Mouse (Mus musculus) cerebellum, postnatal 36 days (tissue): Measurements from ENCODE around the gene Rnf220.

Experiments used
- DNase-seq, 2 experiments: peaks; one replicate each; pipeline ENCODE4 v3.0.0; 2021 to 2022; ENCODE audit warnings: mixed read lengths in 2 of 2

Rnf220 gene

GRCm38 (mm10) chr4:117330132-117330531 is 166.7 kb downstream of the Rnf220 start:
- DNase-seq: no peak

- DNase-seq: no peak
These were observed 169.9 kb downstream of the Rnf220 start for GRCm38 (mm10) chr4:117326915-117327314.

DNA sequence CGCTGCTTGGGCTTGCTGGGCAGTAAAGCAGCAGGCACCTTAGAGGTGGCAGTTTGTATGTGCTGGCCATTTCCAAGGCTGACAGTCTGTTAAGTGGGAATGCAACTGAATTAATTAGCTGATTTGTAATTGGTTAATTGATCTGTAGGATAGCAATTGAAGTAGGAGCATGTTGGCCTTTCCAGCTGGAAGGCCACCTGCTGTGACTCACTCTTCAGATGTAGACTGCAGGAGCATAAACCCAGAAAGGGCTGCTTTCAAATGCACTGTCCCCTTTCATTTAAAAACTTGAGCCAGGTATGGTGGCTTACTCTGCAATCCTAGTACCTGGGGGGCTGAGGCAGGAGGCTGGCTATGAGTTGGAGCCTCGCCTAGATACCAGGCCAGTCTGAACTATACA is 171.8 kb downstream of the Rnf220 start:
- DNase-seq: no peak

GRCm38 (mm10) chr4:117323515-117324344 is 173.1 kb downstream of the Rnf220 start:
- DNase-seq: peak; percentile 27 to 31

GRCm38 (mm10) chr4:117321011-117321410 is 175.8 kb downstream of the Rnf220 start:
- DNase-seq: no peak

DNA sequence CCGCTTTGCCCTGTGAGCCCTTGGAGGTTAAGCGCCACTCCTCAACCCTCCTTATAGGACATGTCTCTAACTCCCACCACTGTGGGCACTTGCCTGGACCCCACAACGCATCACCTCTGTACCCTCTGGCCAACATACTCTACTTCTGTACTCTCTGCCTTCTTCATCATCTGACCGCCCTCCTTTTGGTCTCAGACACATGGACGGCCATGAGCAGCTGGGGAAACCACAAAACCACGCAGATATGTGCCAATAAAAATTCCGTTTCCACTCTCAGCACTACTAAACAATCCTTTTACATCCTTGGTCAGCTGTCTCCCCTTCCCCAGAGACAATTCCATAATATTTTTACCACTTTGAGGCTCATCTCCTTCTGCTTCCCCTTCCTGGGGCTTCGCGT is 178.3 kb downstream of the Rnf220 start:
- DNase-seq: no peak

DNA sequence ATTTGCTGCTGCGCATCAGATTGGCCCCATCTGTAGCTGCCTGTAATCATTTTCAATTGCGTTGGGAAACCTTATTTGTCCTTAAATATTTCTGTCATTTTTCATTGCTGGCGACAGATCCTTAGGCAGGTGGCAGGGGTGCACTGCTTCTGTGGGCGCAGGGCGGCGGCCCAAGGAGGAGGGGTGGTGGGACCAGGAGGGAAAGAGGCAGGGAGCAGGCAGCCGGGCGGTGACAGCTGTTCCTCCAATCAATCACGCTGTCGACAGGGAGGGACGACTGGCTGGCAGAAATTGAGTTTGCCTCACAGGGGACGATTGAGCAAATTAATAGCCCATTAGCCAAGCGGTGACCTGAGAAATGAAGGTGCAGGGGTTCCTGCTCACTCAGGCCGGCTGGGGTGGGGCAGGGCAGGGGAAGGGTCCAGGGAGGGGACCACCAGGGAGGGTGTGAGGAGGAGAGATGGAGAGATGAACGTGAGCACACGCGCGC is 179.1 kb downstream of the Rnf220 start:
- no peak for DNase-seq

DNA sequence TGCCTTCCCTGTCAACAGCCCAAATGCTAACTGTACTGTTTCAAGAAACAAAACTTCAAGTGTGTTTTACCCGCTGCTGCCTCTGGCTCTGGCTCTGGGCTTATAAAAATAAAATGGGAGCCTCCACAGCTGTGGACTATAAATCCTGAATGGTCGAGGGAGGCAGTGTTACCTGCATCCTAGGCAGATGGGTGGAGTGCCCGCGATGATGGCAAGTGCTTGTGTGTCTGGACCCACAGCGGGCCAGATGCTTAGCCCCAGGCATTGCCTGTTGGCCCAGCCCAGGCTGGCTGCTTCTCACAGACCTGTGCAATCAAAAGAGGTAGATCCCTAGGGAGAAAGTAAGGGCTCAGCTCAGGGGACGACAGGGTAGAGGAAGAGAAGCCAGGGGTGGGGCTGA is 180.1 kb downstream of the Rnf220 start:
- no peak for DNase-seq

DNA sequence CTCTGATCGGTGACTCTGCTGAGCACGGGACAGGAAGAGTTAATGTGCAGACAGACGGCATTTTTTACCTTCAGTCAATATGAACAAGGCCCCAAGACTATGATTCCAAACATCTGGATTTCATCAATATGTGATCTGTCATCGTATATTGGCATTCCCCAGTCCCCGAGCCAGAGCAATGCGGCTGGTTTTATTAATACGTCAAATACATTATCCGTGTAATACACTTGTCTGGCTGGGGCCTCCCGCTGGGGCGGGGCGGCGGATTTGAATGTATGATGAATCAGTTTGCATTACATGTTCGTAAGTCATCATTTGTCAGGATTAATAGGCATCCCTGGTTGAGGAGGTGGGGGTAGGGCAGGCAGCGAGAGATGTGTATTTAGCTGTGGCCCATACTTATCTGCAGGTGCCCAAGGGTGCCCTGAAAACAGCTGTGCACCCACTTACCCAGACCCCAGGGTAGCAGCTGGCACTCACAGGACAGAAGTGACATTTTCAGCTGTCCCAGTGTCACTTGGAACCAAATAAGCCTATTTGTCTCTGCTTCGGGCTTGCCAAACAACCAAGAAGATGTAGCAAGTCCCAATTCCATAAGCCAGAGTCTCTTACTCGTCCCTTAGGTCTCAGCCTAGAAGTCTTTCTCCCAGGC is 181.9 kb downstream of the Rnf220 start:
- DNase-seq: no peak

DNA sequence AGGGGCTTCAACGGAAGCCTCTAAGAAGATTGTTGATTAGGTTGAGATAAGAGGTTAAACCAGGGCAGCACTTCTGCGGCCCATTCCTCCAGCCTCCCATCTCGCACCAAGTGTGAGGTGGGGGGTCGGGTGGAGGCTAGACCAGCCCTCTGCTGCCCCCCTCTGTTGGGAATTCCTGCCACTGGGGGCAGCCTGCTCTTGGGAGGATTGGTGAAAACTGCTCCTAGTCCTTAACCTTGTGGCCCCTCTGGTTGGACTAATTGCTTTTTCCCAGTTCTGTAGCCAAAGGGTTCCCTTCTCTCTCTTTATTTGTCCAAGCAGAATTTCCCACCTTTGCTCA is 183.8 kb downstream of the Rnf220 start:
- DNase-seq: no peak

DNA sequence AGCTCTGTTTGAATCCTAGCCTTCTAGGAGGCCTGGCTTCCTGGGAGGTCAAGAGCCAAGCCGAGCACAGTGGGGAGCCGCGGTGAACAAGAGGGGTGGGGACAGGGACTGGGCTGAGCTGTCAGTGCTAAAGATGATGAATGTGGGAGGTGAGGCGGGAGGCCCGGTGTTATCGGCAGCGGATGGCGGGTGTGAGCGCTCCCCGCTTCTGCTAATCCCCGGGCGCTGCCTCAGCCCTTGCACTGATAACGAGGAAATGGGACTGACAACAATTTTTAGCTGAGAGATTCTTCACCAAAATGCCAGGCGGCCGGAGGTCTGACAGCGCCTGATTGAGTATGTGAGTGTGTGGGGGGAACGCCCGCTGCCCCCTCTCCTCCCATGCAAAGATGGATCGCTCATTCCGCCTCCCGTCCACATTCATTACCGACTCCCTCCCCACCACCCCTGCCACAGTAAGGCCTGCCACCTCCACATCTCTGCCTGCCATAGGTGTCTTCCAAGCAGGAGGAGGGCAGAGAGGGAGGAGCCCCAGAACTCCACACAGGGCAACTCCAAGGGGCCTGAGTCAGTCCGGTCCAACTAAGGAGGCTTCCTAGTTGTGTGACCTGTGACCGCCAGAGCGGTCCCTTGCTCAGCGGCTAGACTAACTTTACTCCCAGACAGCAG is 184.3 kb downstream of the Rnf220 start:
- no peak for DNase-seq

DNA sequence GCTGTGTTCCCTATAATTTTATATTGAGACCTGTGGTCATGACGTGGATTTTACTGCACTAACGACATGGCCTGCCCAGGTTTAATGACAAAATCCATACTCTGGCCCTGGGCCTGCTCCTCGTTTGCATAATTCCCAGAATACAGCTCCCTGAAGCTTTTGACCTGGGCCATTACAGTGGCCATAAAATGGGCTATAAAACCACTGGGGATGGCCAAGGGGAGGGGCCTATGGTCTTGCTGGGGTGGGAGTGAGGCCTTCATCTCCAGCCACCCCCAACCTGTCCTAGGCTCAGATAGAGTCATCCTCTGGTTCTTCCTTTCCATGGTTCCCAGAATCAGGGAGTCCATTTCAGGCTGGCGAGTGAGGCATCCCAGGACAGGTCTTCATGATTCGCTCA is 185.0 kb downstream of the Rnf220 start:
- no peak for DNase-seq

- no peak for DNase-seq
These were observed 187.4 kb downstream of the Rnf220 start for GRCm38 (mm10) chr4:117309427-117309826.

- DNase-seq: no peak
These were observed 189.6 kb downstream of the Rnf220 start for GRCm38 (mm10) chr4:117307270-117307669.

DNA sequence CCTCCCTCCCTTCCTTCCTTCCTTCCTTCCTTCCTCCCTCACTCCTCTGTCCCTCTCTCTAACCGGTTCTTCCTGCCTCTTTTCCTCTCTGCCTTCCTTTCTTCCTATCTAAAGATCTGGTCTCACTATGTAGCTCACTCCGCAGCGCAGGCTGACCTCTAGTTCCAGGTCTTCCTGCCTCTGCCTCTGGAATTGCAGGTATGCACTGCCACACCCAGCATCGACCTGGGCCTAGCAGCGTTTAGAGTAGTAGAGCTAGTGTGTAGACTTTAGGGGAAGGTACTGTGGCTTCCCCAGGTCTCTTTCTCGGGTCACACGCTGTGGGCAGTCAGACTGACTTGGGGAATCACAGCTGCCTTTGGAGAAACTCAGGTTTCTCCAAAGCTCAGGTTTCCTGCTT is 191.4 kb downstream of the Rnf220 start:
- no peak for DNase-seq

- no peak for DNase-seq
These were observed 192.4 kb downstream of the Rnf220 start for GRCm38 (mm10) chr4:117304239-117305025.

- DNase-seq: no peak
These were observed 193.1 kb downstream of the Rnf220 start for GRCm38 (mm10) chr4:117303581-117304238.

DNA sequence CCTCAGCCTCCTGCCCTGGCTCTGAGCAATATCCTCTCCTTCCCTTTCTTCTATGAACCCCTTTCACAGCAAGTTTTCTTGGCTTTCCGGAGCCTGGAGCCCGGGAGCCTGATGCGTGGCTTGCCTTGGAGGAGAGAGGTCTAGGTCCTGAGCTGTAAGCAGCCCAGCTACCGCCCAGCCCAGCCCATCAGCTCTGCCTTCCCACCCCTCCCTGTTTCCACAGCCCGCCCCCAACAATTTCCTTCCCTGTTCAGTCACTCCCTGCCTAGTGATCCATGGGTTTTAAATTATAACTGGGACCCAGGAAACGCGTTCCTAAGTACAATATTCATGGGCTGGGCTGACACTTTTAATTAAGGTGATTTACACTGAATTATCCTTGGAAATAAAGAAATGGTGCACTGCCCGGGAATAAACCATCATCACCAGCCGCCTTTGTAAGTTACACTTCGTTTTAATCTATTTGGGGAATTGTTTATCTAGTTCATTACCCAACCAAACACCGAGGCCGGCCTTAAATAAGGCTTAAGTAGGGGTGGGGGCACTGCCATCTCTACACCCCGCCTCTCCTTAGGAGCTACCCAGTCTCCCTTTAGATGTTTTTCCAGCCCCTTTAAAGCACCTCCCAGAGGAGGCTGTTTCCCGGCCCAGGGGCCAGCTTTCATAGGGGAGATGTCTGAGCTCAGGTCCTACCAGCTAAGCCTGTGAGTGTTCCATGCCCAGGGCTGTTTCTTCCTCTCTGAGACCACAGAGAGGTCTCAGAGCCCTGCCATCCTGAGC is 194.6 kb downstream of the Rnf220 start:
- DNase-seq: no peak

DNA sequence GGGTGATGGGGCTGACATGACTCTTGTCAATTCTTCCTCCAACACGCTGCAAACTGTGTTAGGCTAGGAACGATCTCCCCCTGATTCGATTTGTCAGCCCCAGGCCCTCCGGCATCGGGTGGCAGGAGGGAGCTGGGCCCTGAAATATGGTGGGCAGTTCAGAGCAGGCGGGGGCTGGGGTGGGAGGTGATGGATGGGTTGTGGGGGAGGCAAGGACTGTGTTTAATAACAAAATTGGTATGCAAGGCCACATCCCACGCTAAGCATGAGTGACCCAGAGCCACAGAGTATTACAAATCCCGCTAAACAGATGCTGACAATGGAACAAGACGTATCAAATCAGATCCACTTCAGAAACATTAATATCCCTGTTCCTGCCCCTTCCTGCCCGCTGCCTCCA is 196.9 kb downstream of the Rnf220 start:
- no peak for DNase-seq

DNA sequence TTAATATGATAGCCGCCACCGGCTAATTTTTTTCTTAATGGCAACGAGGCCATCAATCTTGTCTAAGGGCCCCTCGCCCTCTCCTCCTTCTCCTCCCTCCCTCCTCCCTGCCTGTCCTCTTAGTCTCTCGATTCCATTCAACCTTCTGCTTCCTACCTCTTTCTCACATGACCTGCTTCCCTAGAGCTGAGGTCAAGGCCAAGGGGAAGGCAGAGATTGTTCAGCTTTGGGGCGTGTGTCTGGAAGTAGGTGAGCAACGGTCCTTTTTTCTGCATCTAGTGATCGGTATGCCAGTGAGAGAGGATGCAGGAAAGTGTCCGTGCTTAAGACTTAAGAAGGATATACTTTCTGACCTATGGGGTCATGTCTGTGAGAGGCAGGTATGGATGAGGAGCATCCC is 199.0 kb downstream of the Rnf220 start:
- no peak for DNase-seq

DNA sequence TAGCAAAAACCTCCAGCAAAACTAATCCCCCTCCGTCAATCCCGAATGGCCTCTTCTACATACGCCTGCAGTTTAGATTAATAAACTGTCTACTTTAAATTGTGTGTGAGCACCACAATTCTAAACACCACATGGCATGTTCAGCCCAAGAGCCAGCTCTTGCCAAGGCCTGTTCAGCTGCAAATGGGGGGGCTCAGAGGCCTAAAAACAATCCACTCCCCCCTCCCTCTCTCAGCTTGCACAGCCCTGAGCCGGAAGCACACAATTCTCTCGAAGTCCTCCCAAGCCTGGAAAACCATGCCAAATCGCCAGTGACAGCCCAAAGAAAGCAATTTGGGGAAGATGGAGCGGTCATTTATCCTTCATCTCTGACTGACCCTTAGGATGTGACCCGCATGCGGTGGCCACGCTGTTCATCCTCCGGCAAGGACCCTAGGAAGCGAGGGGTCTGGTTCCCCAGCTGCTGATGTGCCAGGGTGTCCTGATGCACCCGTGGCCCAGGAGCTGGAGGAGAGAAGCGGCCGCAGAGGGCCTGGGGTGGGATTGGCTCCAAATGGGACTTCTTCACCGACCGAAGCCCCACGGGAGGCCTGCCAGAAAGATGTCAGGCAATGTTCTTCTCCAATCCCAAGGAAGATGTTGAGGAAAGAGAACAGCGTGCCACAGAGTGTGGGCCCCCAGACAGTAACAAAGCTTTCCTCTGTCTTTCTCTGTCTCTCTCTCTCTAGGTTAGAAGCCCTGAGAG is 199.8 kb downstream of the Rnf220 start:
- no peak for DNase-seq
